Mouse (Mus musculus): ENCODE measurements around the gene Pwwp2b. TPM values are rescaled to one million over a fixed set of nuclear protein-coding genes. Genes with fewer than 3 reads are reported as not detected.
A peak's percentile ranks its signal among the peaks of the same experiment; 100 is the strongest.

The Pwwp2b gene
- total and polyA plus RNA-seq, 2 experiments from 2014 or later: 3.5 to 4.5 TPM

GRCm38 (mm10) chr7:139307056-139307455 lies 58.8 kb downstream of the Pwwp2b start:
- Histone ChIP-seq H3K4me3 (ENCODE audit: low read depth, low read length) (no peak overlapping the region), H3K9me3 (ENCODE audit: low read length) (no peaks in the 10 kb centered on the region), H3K27ac (ENCODE audit: low read depth, low read length) (no peak overlapping the region), H3K4me1 (ENCODE audit: insufficient read depth, low read length) (no peaks in the 10 kb centered on the region), H3K9ac (replicated peaks; ENCODE audit: low read length, poor library complexity, severe bottlenecking) (no peak overlapping the region), H3K4me2 (ENCODE audit: low read depth, low read length, poor library complexity, severe bottlenecking) (no peak overlapping the region), H3K27me3 (ENCODE audit: insufficient read depth, low read length) (no peaks in the 10 kb centered on the region), H3K36me3 (ENCODE audit: insufficient read depth, low read length) (no peaks in the 10 kb centered on the region)
- ATAC-seq (ENCODE audit: low FRiP score) (no peak), DNase-seq (ENCODE audit: low spot score) (no peak)
- TF ChIP-seq CTCF (IDR thresholded peaks at IDR 0.05): no peak
- WGBS: 56% methylated on average over 2 of the region's 2 CpGs

DNA sequence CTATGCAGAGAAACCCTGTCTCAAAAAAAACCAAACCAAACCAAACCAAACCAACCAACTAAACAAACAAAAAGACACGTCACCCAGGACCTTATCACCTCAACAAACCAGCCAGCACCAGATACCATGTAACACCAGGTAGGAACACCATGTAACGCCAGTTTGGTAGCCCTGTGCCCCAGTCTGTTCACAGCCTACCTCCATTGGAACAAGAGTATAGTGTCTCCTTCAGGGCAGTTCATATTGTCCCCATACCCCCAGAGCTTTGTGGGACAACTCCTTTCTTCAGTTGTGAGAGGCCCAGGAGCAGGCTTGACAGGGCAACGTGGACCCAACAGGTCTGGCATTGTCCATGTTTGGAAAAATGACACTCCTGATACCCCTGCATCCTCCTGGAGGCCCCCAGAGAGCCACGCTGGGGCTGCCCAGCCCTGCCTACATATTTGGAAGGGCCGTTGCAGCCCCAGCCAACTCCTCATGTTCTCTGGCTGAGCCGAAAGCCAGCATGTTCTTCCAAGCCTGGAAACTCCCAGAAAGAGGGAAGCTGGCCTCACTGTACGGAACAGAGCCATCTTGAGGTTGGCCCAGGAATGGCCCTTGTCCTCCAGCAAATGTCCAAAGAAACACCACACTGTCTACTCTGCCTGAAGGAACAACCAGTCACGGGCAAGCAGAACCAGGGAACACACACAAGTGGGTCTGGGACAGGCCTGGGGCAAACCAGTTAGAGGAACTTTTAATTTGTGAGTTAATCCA lies 60.0 kb downstream of the Pwwp2b start:
- H3K4me2 ChIP-seq (ENCODE audit: low read depth, low read length, poor library complexity, severe bottlenecking): no peak overlapping the region
- H3K36me3 ChIP-seq (ENCODE audit: insufficient read depth, low read length): no peaks in the 10 kb centered on the region
- no peaks in the 10 kb centered on the region for H3K27me3 ChIP-seq (ENCODE audit: insufficient read depth, low read length)
- no peak overlapping the region for H3K27ac ChIP-seq (ENCODE audit: low read depth, low read length)
- no peak for ATAC-seq (ENCODE audit: low FRiP score)
- no peaks in the 10 kb centered on the region for H3K9me3 ChIP-seq (ENCODE audit: low read length)
- H3K4me3 ChIP-seq (ENCODE audit: low read depth, low read length): no peak overlapping the region
- no peaks in the 10 kb centered on the region for H3K4me1 ChIP-seq (ENCODE audit: insufficient read depth, low read length)
- peak; percentile 64 for TF ChIP-seq CTCF (IDR thresholded peaks at IDR 0.05)
- H3K9ac ChIP-seq (replicated peaks; ENCODE audit: low read length, poor library complexity, severe bottlenecking): no peak overlapping the region
- peak; percentile 69 for DNase-seq (ENCODE audit: low spot score)
- 76% methylated on average over 8 of the region's 8 CpGs for WGBS

DNA sequence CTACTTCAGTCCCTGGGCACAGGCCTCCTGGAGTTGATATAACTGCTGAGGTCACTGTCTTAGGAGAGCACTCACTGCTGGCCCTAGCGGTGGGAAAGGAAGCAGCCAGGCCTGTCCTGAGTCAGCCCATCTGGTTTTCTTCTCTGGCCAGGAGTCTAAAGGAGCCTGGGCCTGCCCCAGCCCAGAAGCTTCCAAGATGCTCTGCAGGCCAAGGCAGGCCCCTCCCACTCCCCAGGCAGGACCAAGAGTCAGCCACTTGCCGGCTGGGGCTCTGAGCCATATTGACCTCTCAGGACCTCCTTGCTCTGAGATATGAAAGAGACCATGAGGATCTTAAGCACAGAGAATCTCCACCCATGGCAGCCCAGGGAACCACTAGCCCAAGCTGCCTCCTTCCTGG lies 60.8 kb downstream of the Pwwp2b start:
- Histone ChIP-seq H3K4me2 (ENCODE audit: low read depth, low read length, poor library complexity, severe bottlenecking) (no peak overlapping the region), H3K27me3 (ENCODE audit: insufficient read depth, low read length) (no peaks in the 10 kb centered on the region), H3K4me1 (ENCODE audit: insufficient read depth, low read length) (no peaks in the 10 kb centered on the region), H3K4me3 (ENCODE audit: low read depth, low read length) (no peak overlapping the region), H3K9ac (replicated peaks; ENCODE audit: low read length, poor library complexity, severe bottlenecking) (no peak overlapping the region), H3K9me3 (ENCODE audit: low read length) (no peaks in the 10 kb centered on the region), H3K27ac (ENCODE audit: low read depth, low read length) (no peak overlapping the region), H3K36me3 (ENCODE audit: insufficient read depth, low read length) (no peaks in the 10 kb centered on the region)
- 45% methylated on average over 2 of the region's 2 CpGs for WGBS
- ATAC-seq (ENCODE audit: low FRiP score): no peak
- DNase-seq (ENCODE audit: low spot score): peak; percentile 10
- TF ChIP-seq CTCF (IDR thresholded peaks at IDR 0.05): no peak

DNA sequence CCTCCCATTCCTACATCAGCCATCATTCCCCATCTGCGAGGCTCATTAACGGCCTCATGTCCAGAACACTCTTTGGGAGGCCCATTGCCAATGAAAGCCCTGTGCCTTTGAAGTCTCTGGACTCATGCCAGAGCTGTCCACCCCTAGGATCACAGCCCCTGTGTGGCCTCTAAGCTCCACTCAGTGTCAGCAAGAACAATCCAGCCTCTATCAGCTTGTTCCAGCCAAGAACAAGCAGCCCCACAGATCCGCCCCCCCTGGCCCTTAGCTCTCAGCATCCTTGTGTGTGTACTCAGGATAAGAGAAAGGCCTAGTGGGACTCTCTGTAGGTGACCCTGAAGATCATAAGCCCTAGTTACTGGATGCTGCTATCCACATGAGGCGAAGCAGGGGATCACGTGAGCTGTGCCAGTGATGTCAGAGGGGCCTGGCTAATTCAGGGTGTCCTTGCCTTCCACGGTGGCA lies 62.2 kb downstream of the Pwwp2b start:
- peak; percentile 73 for DNase-seq (ENCODE audit: low spot score)
- no peaks in the 10 kb centered on the region for H3K36me3 ChIP-seq (ENCODE audit: insufficient read depth, low read length)
- no peak overlapping the region for H3K4me2 ChIP-seq (ENCODE audit: low read depth, low read length, poor library complexity, severe bottlenecking)
- H3K4me1 ChIP-seq (ENCODE audit: insufficient read depth, low read length): no peaks in the 10 kb centered on the region
- ATAC-seq (ENCODE audit: low FRiP score): peak; percentile 58
- H3K4me3 ChIP-seq (ENCODE audit: low read depth, low read length): no peak overlapping the region
- 0 out of 2 replicates have a peak, but pooled peaks cover 3% of the 10 kb centered on the region for H3K9me3 ChIP-seq (ENCODE audit: low read length)
- TF ChIP-seq CTCF (IDR thresholded peaks at IDR 0.05): no peak
- no peak overlapping the region for H3K9ac ChIP-seq (replicated peaks; ENCODE audit: low read length, poor library complexity, severe bottlenecking)
- 23% methylated on average over 6 of the region's 6 CpGs for WGBS
- no peaks in the 10 kb centered on the region for H3K27me3 ChIP-seq (ENCODE audit: insufficient read depth, low read length)
- no peak overlapping the region for H3K27ac ChIP-seq (ENCODE audit: low read depth, low read length)

GRCm38 (mm10) chr7:139312686-139313085 lies 64.4 kb downstream of the Pwwp2b start:
- no peaks in the 10 kb centered on the region for H3K4me1 ChIP-seq (ENCODE audit: insufficient read depth, low read length)
- no peaks in the 10 kb centered on the region for H3K36me3 ChIP-seq (ENCODE audit: insufficient read depth, low read length)
- DNase-seq (ENCODE audit: low spot score): peak; percentile 67
- no peak overlapping the region for H3K27ac ChIP-seq (ENCODE audit: low read depth, low read length)
- 0 out of 2 replicates have a peak, but pooled peaks cover 3% of the 10 kb centered on the region for H3K9me3 ChIP-seq (ENCODE audit: low read length)
- H3K4me2 ChIP-seq (ENCODE audit: low read depth, low read length, poor library complexity, severe bottlenecking): no peak overlapping the region
- H3K4me3 ChIP-seq (ENCODE audit: low read depth, low read length): no peak overlapping the region
- H3K27me3 ChIP-seq (ENCODE audit: insufficient read depth, low read length): no peaks in the 10 kb centered on the region
- no peak overlapping the region for H3K9ac ChIP-seq (replicated peaks; ENCODE audit: low read length, poor library complexity, severe bottlenecking)
- ATAC-seq (ENCODE audit: low FRiP score): no peak
- WGBS: 71% methylated on average over 5 of the region's 5 CpGs
- no peak for TF ChIP-seq CTCF (IDR thresholded peaks at IDR 0.05)

- H3K4me1 ChIP-seq (ENCODE audit: insufficient read depth, low read length): no peaks in the 10 kb centered on the region
- H3K9me3 ChIP-seq (ENCODE audit: low read length): 0 out of 2 replicates have a peak, but pooled peaks cover 3% of the 10 kb centered on the region
- ATAC-seq (ENCODE audit: low FRiP score): no peak
- no peak for TF ChIP-seq CTCF (IDR thresholded peaks at IDR 0.05)
- WGBS: 92% methylated on average over 5 of the region's 5 CpGs
- no peak overlapping the region for H3K27ac ChIP-seq (ENCODE audit: low read depth, low read length)
- no peak overlapping the region for H3K4me3 ChIP-seq (ENCODE audit: low read depth, low read length)
- no peaks in the 10 kb centered on the region for H3K27me3 ChIP-seq (ENCODE audit: insufficient read depth, low read length)
- no peak overlapping the region for H3K4me2 ChIP-seq (ENCODE audit: low read depth, low read length, poor library complexity, severe bottlenecking)
- no peaks in the 10 kb centered on the region for H3K36me3 ChIP-seq (ENCODE audit: insufficient read depth, low read length)
- no peak overlapping the region for H3K9ac ChIP-seq (replicated peaks; ENCODE audit: low read length, poor library complexity, severe bottlenecking)
- DNase-seq (ENCODE audit: low spot score): no peak
Measured at GRCm38 (mm10) chr7:139313413-139313812, 65.1 kb downstream of the Pwwp2b start.

Data from midbrain, postnatal 0 days (tissue).